Mouse (Mus musculus) MEL (cell line): ENCODE data around the gene Sik3. TPM values are rescaled to one million over a fixed set of nuclear protein-coding genes. Genes with fewer than 3 reads are reported as not detected.
A peak's percentile ranks its signal among the peaks of the same experiment; 100 is the strongest.

Experiments used
- E2F4 ChIP-seq: IDR thresholded peaks from 2 replicates; pipeline ENCODE4 v1.6.1; 2011; ENCODE audit warnings: low read depth, low read length, improper control_type of control experiment, borderline replicate concordance
- MYB ChIP-seq: IDR thresholded peaks from 2 replicates; pipeline ENCODE4 v1.6.1; 2011; ENCODE audit warnings: mild to moderate bottlenecking, low read depth, low read length, improper control_type of control experiment
- RAD21 ChIP-seq: IDR thresholded peaks from 2 replicates; pipeline ENCODE4 v1.6.1; 2011; ENCODE audit warnings: mild to moderate bottlenecking, low read depth, low read length, improper control_type of control experiment
- RCOR1 ChIP-seq: IDR thresholded peaks from 2 replicates; pipeline ENCODE4 v1.6.1; 2012; ENCODE audit warnings: low read depth, mild to moderate bottlenecking, inconsistent platforms, low read length, improper control_type of control experiment
- TCF12 ChIP-seq: IDR thresholded peaks from 2 replicates; pipeline ENCODE4 v1.6.1; 2014; ENCODE audit warnings: low read depth, mild to moderate bottlenecking, inconsistent platforms, low read length, improper control_type of control experiment, moderate library complexity
- ZMIZ1 ChIP-seq: IDR thresholded peaks from 2 replicates; pipeline ENCODE4 v1.6.1; 2012; ENCODE audit warnings: low read depth, mild to moderate bottlenecking, inconsistent platforms, low read length, improper control_type of control experiment, moderate library complexity
- polyA plus RNA-seq, 2 experiments: library from polyadenylated mRNA; stranded (reverse) in 1 of 2; unstranded in 1 of 2; fragments of >175 nt in 1 of 2; fragments of >200 nt in 1 of 2; gene quantifications; 2 replicates each; pipeline versions ENCODE4 v1.2.1 to v1.2.4; 2012; ENCODE audit warnings: low replicate concordance in 2 of 2, low read depth in 1 of 2; ENCODE audit not compliant: insufficient read length in 2 of 2, insufficient read depth in 1 of 2, missing spikeins in 1 of 2
- total RNA-seq: library from RNA; depleted of rRNA; stranded (reverse); fragments of 300-350 nt; gene quantifications from 2 replicates; pipeline ENCODE4 v1.2.3, GENCODE M21; 2012; rRNA removed

The Sik3 gene
- total and polyA plus RNA-seq, 3 experiments: 78.7 to 111 TPM; not detected in 1

DNA sequence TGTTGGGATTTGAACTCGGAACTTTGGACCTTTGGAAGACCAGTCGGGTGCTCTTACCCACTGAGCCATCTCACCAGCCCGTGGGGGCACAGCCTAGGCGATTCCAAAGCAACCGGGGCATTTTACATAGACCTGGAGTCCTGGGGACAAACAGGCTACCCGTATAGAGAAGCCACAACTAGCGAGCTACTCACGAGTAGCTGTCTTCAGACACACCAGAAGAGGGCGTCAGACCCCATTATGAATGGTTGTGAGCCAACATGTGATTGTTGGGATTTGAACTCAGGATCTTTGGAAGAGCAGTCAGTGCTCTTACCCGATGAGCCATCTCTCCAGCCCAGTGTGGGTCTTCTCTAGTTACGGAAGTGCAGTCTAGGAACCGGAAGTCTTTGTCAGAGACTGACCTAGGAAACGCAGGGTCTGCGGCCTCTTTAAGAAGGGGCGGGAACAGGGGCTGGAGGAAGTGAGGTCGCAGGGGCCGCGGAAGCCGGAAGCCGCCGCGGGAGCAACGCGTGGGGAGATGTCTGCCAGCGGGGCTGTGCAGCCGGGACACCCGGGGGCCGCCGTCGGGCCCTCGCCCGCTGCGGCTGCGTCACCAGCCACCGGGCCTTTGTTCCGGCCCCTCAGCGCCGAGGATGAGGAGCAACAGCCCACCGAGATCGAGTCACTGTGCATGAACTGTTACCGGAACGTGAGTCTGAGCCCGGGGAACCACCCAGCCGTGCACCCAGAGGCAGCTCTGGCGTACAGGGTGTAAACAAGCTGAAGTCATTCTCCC lies 260.2 kb downstream of the Sik3 start, which contains the start of gene Zpr1 (continued):
- no peak for TF ChIP-seq ZMIZ1
- TF ChIP-seq MYB: no peak
- peak; percentile 61; the same call in 1 of the 2 replicates for TF ChIP-seq TCF12
- peak; percentile 43; the same call in 1 of the 2 replicates for TF ChIP-seq RCOR1
- TF ChIP-seq E2F4: no peak
- TF ChIP-seq RAD21: no peak

Other genes with a start within 250 kb of the Sik3 start
- 7.8 and 7.9 TPM in 2 replicates for gene Cep164, start 184.1 kb upstream of the Sik3 start, total RNA-seq
- 10 to 100 TPM in 1 of 2 experiments, not detected in 1; 14.2 TPM for gene Cep164, start 184.1 kb upstream of the Sik3 start, polyA plus RNA-seq
- gene Bace1, start 174.2 kb upstream of the Sik3 start, total RNA-seq: 0.27 and 0.33 TPM in 2 replicates
- 1 to 10 TPM in 1 of 2 experiments, not detected in 1; 4.0 TPM for gene Bace1, start 174.2 kb upstream of the Sik3 start, polyA plus RNA-seq
- gene Pcsk7, start 106.3 kb upstream of the Sik3 start, total RNA-seq: 11.5 and 12.7 TPM in 2 replicates
- gene Pcsk7, start 106.3 kb upstream of the Sik3 start, polyA plus RNA-seq: 10 to 100 TPM in 1 of 2 experiments, not detected in 1; 14.3 TPM
- gene Rnf214, start 105.9 kb upstream of the Sik3 start, total RNA-seq: 7.9 and 8.1 TPM in 2 replicates
- gene Rnf214, start 105.9 kb upstream of the Sik3 start, polyA plus RNA-seq: 10 to 100 TPM in 1 of 2 experiments, not detected in 1; 17.0 TPM
- 0.20 and 0.42 TPM in 2 replicates for gene Tagln, start 76.8 kb upstream of the Sik3 start, total RNA-seq
- 1 to 10 TPM in 1 of 2 experiments, not detected in 1; 1.1 TPM for gene Tagln, start 76.8 kb upstream of the Sik3 start, polyA plus RNA-seq
- 22.4 and 27.0 TPM in 2 replicates for gene Sidt2, start 57.6 kb upstream of the Sik3 start, total RNA-seq
- 10 to 100 TPM in 1 of 2 experiments, not detected in 1; 71.8 TPM for gene Sidt2, start 57.6 kb upstream of the Sik3 start, polyA plus RNA-seq
- gene Pafah1b2, start 130 bp upstream of the Sik3 start, total RNA-seq: 125 and 127 TPM in 2 replicates
- 100 to 1,000 TPM; 131 to 178 TPM for gene Pafah1b2, start 130 bp upstream of the Sik3 start, polyA plus RNA-seq
- 1.8 and 4.0 TPM in 2 replicates for gene Apoa1, start 215.8 kb downstream of the Sik3 start, total RNA-seq
- 10 to 100 TPM in 1 of 2 experiments, not detected in 1; 16.1 TPM for gene Apoa1, start 215.8 kb downstream of the Sik3 start, polyA plus RNA-seq
- not detected in 2 replicates for gene Apoc3, start 222.8 kb downstream of the Sik3 start, total RNA-seq
- gene Apoc3, start 222.8 kb downstream of the Sik3 start, polyA plus RNA-seq: not detected
- not detected in 2 replicates for gene Apoa4, start 227.9 kb downstream of the Sik3 start, total RNA-seq
- gene Apoa4, start 227.9 kb downstream of the Sik3 start, polyA plus RNA-seq: not detected